Mouse (Mus musculus) kidney, adult 8-10 months (tissue): ENCODE measurements around the gene Gm7534.
A peak's percentile ranks its signal among the peaks of the same experiment; 100 is the strongest.

Experiments used
- DNase-seq, 2 experiments: peaks; one replicate each; pipeline ENCODE4 v3.0.0; 2022

The Gm7534 gene

GRCm38 (mm10) chr4:134202904-134203303 lies at the start of gene Gm7534:
Gm7534 (minus strand) TSS chr4:134203004.
- DNase-seq: no peak

- no peak for DNase-seq
Observed at GRCm38 (mm10) chr4:134252131-134252910, 49.5 kb upstream of the Gm7534 start.

GRCm38 (mm10) chr4:134251241-134252130 lies 48.7 kb upstream of the Gm7534 start:
- no peak for DNase-seq

GRCm38 (mm10) chr4:134250930-134251240 lies 48.1 kb upstream of the Gm7534 start:
- no peak for DNase-seq

GRCm38 (mm10) chr4:134250116-134250929 lies 47.5 kb upstream of the Gm7534 start:
- no peak for DNase-seq

GRCm38 (mm10) chr4:134249651-134250050 lies 46.8 kb upstream of the Gm7534 start:
- DNase-seq: peak in 1 of 2 experiments; percentile 67

GRCm38 (mm10) chr4:134246719-134247258 lies 44.0 kb upstream of the Gm7534 start, which contains the start of gene Gm30191:
Gm30191 (plus strand) TSS chr4:134246935.
- DNase-seq: no peak

GRCm38 (mm10) chr4:134246256-134246655 lies 43.5 kb upstream of the Gm7534 start:
- peak in 1 of 2 experiments; percentile 33 for DNase-seq

- peak; percentile 90 to 95 for DNase-seq
Observed at GRCm38 (mm10) chr4:134245148-134245843, 42.5 kb upstream of the Gm7534 start, which contains the start of gene Zfp593. Zfp593 (minus strand) TSS chr4:134245592.

- no peak for DNase-seq
Observed at GRCm38 (mm10) chr4:134243516-134244250, 40.9 kb upstream of the Gm7534 start, which contains the start of gene E130218I03Rik. E130218I03Rik (plus strand) TSS chr4:134243662.

- no peak for DNase-seq
Observed at GRCm38 (mm10) chr4:134238686-134239085, 35.9 kb upstream of the Gm7534 start.

GRCm38 (mm10) chr4:134238279-134238651 lies 35.5 kb upstream of the Gm7534 start, which contains the start of gene Cnksr1:
Cnksr1 (minus strand) TSS chr4:134238399.
- DNase-seq: peak; percentile 94 to 96

GRCm38 (mm10) chr4:134237582-134238278 lies 34.9 kb upstream of the Gm7534 start:
- no peak for DNase-seq

GRCm38 (mm10) chr4:134234876-134235275 lies 32.1 kb upstream of the Gm7534 start:
- no peak for DNase-seq

GRCm38 (mm10) chr4:134230431-134230830 lies 27.6 kb upstream of the Gm7534 start:
- peak; percentile 47 to 50 for DNase-seq

GRCm38 (mm10) chr4:134227194-134227593 lies 24.4 kb upstream of the Gm7534 start, which contains the start of gene Catsper4:
Catsper4 (minus strand) TSS chr4:134227383.
- no peak for DNase-seq

- DNase-seq: peak; percentile 38 to 66
Observed at GRCm38 (mm10) chr4:134222793-134223600, 20.2 kb upstream of the Gm7534 start.

GRCm38 (mm10) chr4:134206488-134207053 lies 3.8 kb upstream of the Gm7534 start:
- no peak for DNase-seq

GRCm38 (mm10) chr4:134203340-134203896 lies 614 bp upstream of the Gm7534 start:
- DNase-seq: no peak
